Mouse (Mus musculus) liver, embryonic 16.5 days (tissue): ENCODE results near the gene Heyl. TPM values are rescaled to one million over a fixed set of nuclear protein-coding genes. Genes with fewer than 3 reads are reported as not detected.

Experiments used
- ATAC-seq: fragments of 200-750 bp; cut with Nextera tagmentation; 2 replicates; pipeline ENCODE4 v1.8.0; 2017; ENCODE audit warnings: low read depth, mild to moderate bottlenecking, moderate number of reproducible peaks, moderate library complexity
- H3K27ac ChIP-seq: fragments of 300-500 bp; sonication (generic); 2 replicates; pipeline ENCODE4 v1.5.1; 2014; ENCODE audit warnings: mild to moderate bottlenecking, low read length
- H3K27me3 ChIP-seq: fragments of 300-500 bp; sonication (generic); 2 replicates; pipeline ENCODE4 v1.6.1; 2014; ENCODE audit warnings: low read depth, low read length, mixed read lengths; ENCODE audit not compliant: control insufficient read depth, insufficient read depth
- H3K36me3 ChIP-seq: fragments of 300-500 bp; sonication (generic); 2 replicates; pipeline ENCODE4 v1.6.1; 2014; ENCODE audit warnings: mild to moderate bottlenecking; ENCODE audit not compliant: control insufficient read depth, insufficient read depth
- H3K4me1 ChIP-seq: fragments of 300-500 bp; sonication (generic); 2 replicates; pipeline ENCODE4 v1.6.1; 2014; ENCODE audit warnings: low read depth, low read length, mixed read lengths; ENCODE audit not compliant: control insufficient read depth
- H3K4me2 ChIP-seq: fragments of 300-500 bp; sonication (generic); 2 replicates; pipeline ENCODE4 v1.6.1; 2014; ENCODE audit warnings: low read depth, low read length, mixed read lengths
- H3K4me3 ChIP-seq: fragments of 300-500 bp; sonication (generic); 2 replicates; pipeline ENCODE4 v1.5.1; 2014; ENCODE audit warnings: low read depth, mild to moderate bottlenecking, low read length
- H3K9ac ChIP-seq: fragments of 300-500 bp; sonication (generic); 2 replicates; pipeline ENCODE4 v1.6.1; 2014; ENCODE audit warnings: low read depth, low read length
- H3K9me3 ChIP-seq: fragments of 300-500 bp; sonication (generic); replicated peaks from 2 replicates; pipeline ENCODE4 v1.6.1; 2016; ENCODE audit warnings: low read length; ENCODE audit not compliant: control insufficient read depth
- WGBS: fragments of 180-500 bp; shearing (Covaris S2); extraction: QIAGEN DNeasy Blood & Tissue Kit; methylation state at CpG from one replicate; pipeline ENCODE4 v1.1.7; 2014; ENCODE audit not compliant: insufficient replicate concordance; 5-methylcytosine and 5-hydroxymethylcytosine counted together
- polyA plus RNA-seq: library from polyadenylated mRNA; unstranded; fragments of >200 nt; fragmentation: Nextera tagmentation; extraction: Ambion mirVana; gene quantifications from 2 replicates; pipeline ENCODE4 v1.2.1, GENCODE M21; 2015

Gene Heyl
- polyA plus RNA-seq, 1 experiment from 2014 or later = 1.1 TPM

- Histone ChIP-seq H3K27ac (no peak overlapping the region), H3K9me3 (no peaks in the 10 kb centered on the region), H3K4me1 (no peaks in the 10 kb centered on the region), H3K27me3 (no peaks in the 10 kb centered on the region), H3K36me3 (no peaks in the 10 kb centered on the region), H3K4me2 (no peak overlapping the region), H3K4me3 (no peak overlapping the region), H3K9ac (no peak overlapping the region)
- ATAC-seq = no peak
- 60% methylated on average over 10 of the region's 10 CpGs for WGBS
These were observed 7.5 kb upstream of the Heyl start for GRCm38 (mm10) chr4:123225718-123226403.

GRCm38 (mm10) chr4:123227707-123228106 lies 5.6 kb upstream of the Heyl start:
- ATAC-seq = no peak
- Histone ChIP-seq H3K9me3 (no peaks in the 10 kb centered on the region), H3K27me3 (peaks cover 3% of the 10 kb centered on the region), H3K4me2 (no peak overlapping the region), H3K27ac (no peak overlapping the region), H3K36me3 (no peaks in the 10 kb centered on the region), H3K4me3 (no peak overlapping the region), H3K4me1 (no peaks in the 10 kb centered on the region), H3K9ac (no peak overlapping the region)
- WGBS = 47% methylated on average over 4 of the region's 4 CpGs

GRCm38 (mm10) chr4:123228270-123228669 lies 5.1 kb upstream of the Heyl start:
- Histone ChIP-seq H3K27ac (no peak overlapping the region), H3K9ac (no peak overlapping the region), H3K4me2 (no peak overlapping the region), H3K4me1 (no peaks in the 10 kb centered on the region), H3K36me3 (no peaks in the 10 kb centered on the region), H3K27me3 (peaks cover 8% of the 10 kb centered on the region), H3K4me3 (no peak overlapping the region), H3K9me3 (no peaks in the 10 kb centered on the region)
- 18% methylated on average over 2 of the region's 2 CpGs for WGBS
- no peak for ATAC-seq

GRCm38 (mm10) chr4:123229166-123229565 lies 4.2 kb upstream of the Heyl start:
- Histone ChIP-seq H3K9me3 (no peaks in the 10 kb centered on the region), H3K4me1 (no peaks in the 10 kb centered on the region), H3K4me2 (no peak overlapping the region), H3K27me3 (peaks cover 17% of the 10 kb centered on the region), H3K27ac (no peak overlapping the region), H3K36me3 (no peaks in the 10 kb centered on the region), H3K9ac (no peak overlapping the region), H3K4me3 (no peak overlapping the region)
- ATAC-seq = no peak
- WGBS = 47% methylated on average over 11 of the region's 11 CpGs

GRCm38 (mm10) chr4:123232841-123233240 lies 515 bp upstream of the Heyl start:
- Histone ChIP-seq H3K4me1 (no peaks in the 10 kb centered on the region), H3K4me2 (no peak overlapping the region), H3K4me3 (no peak overlapping the region), H3K36me3 (no peaks in the 10 kb centered on the region), H3K27ac (no peak overlapping the region), H3K27me3 (peaks cover 29% of the 10 kb centered on the region), H3K9ac (no peak overlapping the region), H3K9me3 (no peaks in the 10 kb centered on the region)
- WGBS = 19% methylated on average over 3 of the region's 3 CpGs
- no peak for ATAC-seq

DNA sequence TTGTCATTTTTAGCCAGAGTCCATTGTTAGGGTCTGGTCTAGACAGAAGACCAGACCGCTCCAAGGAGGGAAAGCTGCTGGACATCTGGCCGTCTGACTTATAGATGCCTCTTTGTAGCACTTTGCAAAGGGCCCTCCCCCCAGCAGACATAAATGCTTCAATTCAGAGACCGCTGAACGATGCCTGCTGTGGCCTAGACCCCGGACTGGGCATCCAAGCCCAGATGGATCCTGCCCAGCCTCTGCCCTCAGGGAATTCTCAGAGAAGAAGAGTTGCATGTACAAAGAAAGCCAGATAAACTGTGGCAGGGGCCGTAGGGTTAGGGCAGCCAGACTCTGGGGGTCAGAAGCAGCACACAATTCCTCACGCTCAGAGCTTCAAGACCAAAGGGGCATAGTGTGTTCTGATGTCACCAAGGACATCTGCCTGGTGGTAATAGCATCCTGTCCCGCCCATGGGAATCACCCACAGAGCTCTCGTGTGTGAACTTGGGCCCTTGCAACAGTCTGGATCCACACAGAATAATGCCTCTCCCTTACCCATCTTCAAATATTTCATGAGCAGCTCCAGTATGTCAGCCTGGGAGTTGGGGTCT lies 2.6 kb downstream of the Heyl start:
- H3K9ac ChIP-seq = no peak overlapping the region
- no peak overlapping the region for H3K4me2 ChIP-seq
- no peak overlapping the region for H3K4me3 ChIP-seq
- no peak for ATAC-seq
- no peaks in the 10 kb centered on the region for H3K4me1 ChIP-seq
- WGBS = 56% methylated on average over 9 of the region's 9 CpGs
- H3K36me3 ChIP-seq = no peaks in the 10 kb centered on the region
- H3K27ac ChIP-seq = no peak overlapping the region
- H3K9me3 ChIP-seq = no peaks in the 10 kb centered on the region
- H3K27me3 ChIP-seq = peaks cover 60% of the 10 kb centered on the region

DNA sequence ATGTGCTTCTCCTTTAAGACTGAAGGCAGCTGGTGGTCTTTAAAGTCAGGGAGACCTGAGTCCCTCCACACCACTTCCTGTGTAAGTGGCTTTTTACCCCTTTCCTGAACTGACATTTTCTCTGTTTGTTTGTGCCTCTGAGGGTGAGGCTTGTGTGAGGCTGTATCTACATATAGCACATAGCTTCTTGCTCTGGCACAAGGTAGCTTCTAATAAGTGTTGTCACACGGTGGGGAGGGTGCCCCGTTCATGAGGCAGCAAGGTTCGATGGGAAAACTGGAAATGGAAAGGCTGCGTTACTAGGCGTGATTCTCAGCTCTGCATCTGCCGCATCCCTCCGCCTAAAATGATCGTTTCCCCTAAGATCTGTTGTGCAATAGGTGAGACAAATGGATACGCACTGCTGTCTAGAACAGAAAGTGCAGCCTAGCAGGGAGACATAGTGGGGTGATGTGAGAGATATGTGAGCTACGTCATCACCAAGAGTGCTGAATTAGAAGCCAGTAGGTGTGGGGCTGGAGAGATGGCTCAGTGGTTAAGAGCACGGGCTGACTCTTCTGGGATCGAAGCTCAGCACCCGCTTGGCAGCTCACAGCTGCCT lies 3.2 kb downstream of the Heyl start:
- no peak overlapping the region for H3K4me3 ChIP-seq
- H3K4me1 ChIP-seq = no peaks in the 10 kb centered on the region
- H3K27me3 ChIP-seq = peaks cover 60% of the 10 kb centered on the region
- H3K9ac ChIP-seq = no peak overlapping the region
- WGBS = 60% methylated on average over 13 of the region's 13 CpGs
- no peaks in the 10 kb centered on the region for H3K36me3 ChIP-seq
- no peak for ATAC-seq
- no peaks in the 10 kb centered on the region for H3K9me3 ChIP-seq
- no peak overlapping the region for H3K27ac ChIP-seq
- no peak overlapping the region for H3K4me2 ChIP-seq

GRCm38 (mm10) chr4:123237386-123238266 lies 4.3 kb downstream of the Heyl start:
- 54% methylated on average over 6 of the region's 6 CpGs for WGBS
- no peak for ATAC-seq
- no peaks in the 10 kb centered on the region for H3K36me3 ChIP-seq

More at GRCm38 (mm10) chr4:123237386-123238266, 4.3 kb downstream of the Heyl start:
- Histone ChIP-seq H3K4me1 (no peaks in the 10 kb centered on the region), H3K9me3 (no peaks in the 10 kb centered on the region), H3K4me2 (no peak overlapping the region), H3K27ac (no peak overlapping the region), H3K9ac (no peak overlapping the region), H3K4me3 (no peak overlapping the region), H3K27me3 (peaks cover 58% of the 10 kb centered on the region)
